Mouse (Mus musculus): Measurements from ENCODE around the gene Ubb.

Ubb gene

GRCm38 (mm10) chr11:62591026-62591425, 40.1 kb downstream of the Ubb start:
- DNase-seq = peak in 1 of 2 experiments; percentile 8

- DNase-seq = peak in 1 of 2 experiments; percentile 37
Observed at GRCm38 (mm10) chr11:62591904-62592575, 41.1 kb downstream of the Ubb start.

DNA sequence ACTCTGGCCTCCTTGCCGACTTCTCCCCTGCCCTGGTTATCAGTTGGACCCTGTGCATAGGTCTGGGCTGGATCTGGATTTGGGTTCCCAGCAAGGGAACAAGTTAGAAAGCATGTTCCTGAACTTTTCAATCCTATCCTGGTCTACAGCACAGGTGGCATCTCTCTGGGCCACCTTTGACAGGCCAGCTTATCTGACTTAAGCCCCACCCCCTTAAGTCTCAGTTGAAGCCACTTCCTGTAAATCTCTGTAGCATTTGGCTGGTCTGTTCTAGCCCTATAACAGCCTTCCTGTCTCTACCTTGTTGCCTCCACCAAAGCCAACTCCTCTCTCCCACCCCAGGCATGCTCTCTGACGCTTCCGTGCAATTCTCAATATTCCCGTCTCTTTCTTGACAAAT, 47.6 kb downstream of the Ubb start:
- DNase-seq = no peak

DNA sequence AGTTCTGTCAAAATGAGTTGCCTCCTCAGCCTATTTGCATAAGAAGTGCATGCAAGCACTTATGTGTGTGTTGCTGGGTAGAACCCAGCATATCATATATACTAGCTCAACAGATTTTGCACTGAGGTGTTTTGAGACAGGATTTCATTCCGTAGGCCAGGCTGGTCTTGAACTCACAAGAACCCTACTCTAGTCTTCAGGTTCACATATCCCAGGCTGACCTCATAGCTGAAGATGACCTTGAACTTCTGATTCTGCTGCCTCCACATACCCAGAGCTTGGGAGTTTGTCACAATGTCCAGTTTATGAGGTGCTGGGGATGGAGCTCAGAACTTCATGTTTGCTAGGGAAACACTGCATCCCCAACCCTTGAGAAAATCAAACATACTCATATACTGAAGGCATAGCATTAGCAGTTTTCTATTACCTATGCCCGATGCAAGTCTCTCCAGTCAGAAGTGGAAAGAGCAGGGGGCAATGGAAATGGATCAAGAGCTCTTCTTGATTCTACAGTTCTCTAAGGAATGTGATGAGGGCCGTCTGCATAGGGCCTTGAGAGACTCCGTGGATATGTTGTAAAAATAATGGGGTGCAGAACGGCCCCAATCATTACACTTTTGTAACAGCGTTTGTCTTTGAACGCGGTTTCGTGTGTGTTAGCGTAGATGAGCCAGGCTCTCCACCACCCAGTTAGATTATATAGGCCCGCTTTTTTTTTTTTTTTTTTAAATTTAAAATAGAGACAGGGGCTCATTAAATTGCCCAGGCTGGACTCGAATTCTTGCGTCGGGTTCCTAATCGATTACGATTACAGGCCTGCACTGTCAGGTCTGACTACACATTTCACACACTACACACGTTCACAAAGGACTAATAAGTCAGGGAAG, 51.0 kb downstream of the Ubb start:
- DNase-seq = no peak
